Comparison of ENCODE assay signal across 8 mouse cellular contexts in the genomic region with DNA sequence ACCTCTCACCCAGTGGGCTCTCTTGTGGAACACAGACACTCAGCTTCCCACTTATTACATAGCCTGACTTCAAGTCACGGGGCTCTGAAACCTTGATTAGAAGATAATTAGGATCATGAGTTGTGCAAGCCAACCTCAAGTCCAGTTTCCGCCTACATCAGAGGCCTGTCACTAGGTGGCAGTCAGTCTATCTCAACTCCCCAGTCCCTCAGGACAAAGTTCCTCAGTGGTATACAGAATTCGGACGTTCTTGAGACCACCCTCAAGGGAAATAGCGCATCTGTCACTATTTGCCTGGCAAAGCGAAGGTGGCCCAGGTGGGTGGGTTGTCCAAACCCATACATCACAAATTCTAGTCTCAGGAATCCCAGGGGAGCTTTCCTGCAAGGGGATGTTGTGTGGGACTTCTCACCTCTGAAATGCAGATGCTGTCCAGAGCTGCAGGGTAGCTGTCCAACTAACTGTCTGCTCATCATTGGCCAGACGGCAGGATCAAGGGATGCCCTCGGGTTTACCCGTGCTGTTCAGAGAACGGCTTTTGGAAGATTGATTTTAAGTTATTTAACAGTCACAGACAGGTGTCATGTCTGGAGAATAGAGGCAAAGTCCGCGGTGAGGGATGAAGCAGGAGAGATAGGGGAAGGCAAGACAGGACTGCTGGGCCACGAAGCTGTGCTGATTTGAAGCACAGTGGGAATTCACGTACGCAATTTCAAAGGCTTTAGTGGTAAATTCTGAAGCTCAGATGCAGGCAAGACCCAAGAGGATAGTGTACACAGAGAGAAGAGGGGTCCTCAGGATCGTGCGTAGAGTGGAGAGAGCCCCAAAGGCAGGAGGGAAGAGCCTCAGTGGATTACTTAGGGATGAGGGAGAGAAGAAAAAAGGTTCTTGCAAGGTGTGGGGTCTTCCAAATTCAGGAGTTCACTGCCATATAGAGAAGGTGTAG. TPM values are rescaled to one million over a fixed set of nuclear protein-coding genes. Genes with fewer than 3 reads are reported as not detected.
DNase-seq lines count a peak whose midpoint lies in the region; ATAC-seq lines count a peak whose summit lies in the region.

No protein-coding gene starts in this region.

- H3K27me3 ChIP-seq in hindbrain, embryonic 13.5 days, result no peaks in the 10 kb centered on the region
- peaks cover 26% of the 10 kb centered on the region for H3K27me3 ChIP-seq in liver, embryonic 12.5 days (replicated peaks)

- no peaks in the 10 kb centered on the region for H3K9me3 ChIP-seq in hindbrain, embryonic 13.5 days
- no peaks in the 10 kb centered on the region for H3K9me3 ChIP-seq in liver, embryonic 12.5 days (replicated peaks)

- ATAC-seq in hindbrain, embryonic 13.5 days (ENCODE audit: low FRiP score), result 0 out of 2 replicates have a peak, but pooled peaks have one; percentile 2
- no peak for ATAC-seq in liver, embryonic 12.5 days
- ATAC-seq in frontal cortex, adult (ENCODE audit: low TSS enrichment), result no peak

- H3K36me3 ChIP-seq in hindbrain, embryonic 13.5 days, result peaks cover 21% of the 10 kb centered on the region
- H3K36me3 ChIP-seq in liver, embryonic 12.5 days, result peaks cover 8% of the 10 kb centered on the region

- H3K4me1 ChIP-seq in hindbrain, embryonic 13.5 days (replicated peaks), result peaks cover 46% of the 10 kb centered on the region
- H3K4me1 ChIP-seq in liver, embryonic 12.5 days, result peaks cover 33% of the 10 kb centered on the region

- peak overlapping the region; percentile 88 for H3K4me3 ChIP-seq in hindbrain, embryonic 13.5 days
- H3K4me3 ChIP-seq in liver, embryonic 12.5 days, result peak overlapping the region; percentile 95

- DNase-seq in 3T3-L1 (ENCODE audit: low read depth, low spot score), result peak; percentile 35
- peak; percentile 31 to 32 for DNase-seq in B cell, adult 2 months
- DNase-seq in embryo, embryonic 11 days, result peak; percentile 36
- DNase-seq in retina, embryonic 14.5 days (ENCODE audit: low spot score), result peak; percentile 61
- no peak for DNase-seq in left cerebral cortex, postnatal 14 days (ENCODE audit: low spot score in 2 of 2)

- intact Hi-C loops in left cerebral cortex, postnatal 14 days (cut with DNase I), result loop anchor here (5.0 kb wide), 2 partner anchors 142 to 157 kb away; partner anchors contain the start of gene Zhx3

- peak overlapping the region; percentile 94 for H3K4me2 ChIP-seq in hindbrain, embryonic 13.5 days
- peak overlapping the region; percentile 98 for H3K4me2 ChIP-seq in liver, embryonic 12.5 days

- 0 out of 2 replicates have a peak overlapping the region, but pooled peaks have one; percentile 99 for H3K27ac ChIP-seq in hindbrain, embryonic 13.5 days
- H3K27ac ChIP-seq in liver, embryonic 12.5 days, result no peak overlapping the region

- H3K9ac ChIP-seq in hindbrain, embryonic 13.5 days, result peak overlapping the region; percentile 99
- peak overlapping the region; percentile 83; the same call in 1 of the 2 replicates for H3K9ac ChIP-seq in liver, embryonic 12.5 days

- WGBS in hindbrain, embryonic 13.5 days, result 32% methylated on average over 17 of the region's 17 CpGs
- 23% methylated on average over 17 of the region's 17 CpGs for WGBS in liver, embryonic 12.5 days (ENCODE audit: insufficient replicate concordance)

RNA-seq across cellular contexts. Expression of gene Plcg1, which starts 1.0 kb away (rescaled TPM):
- 67.9 and 68.8 TPM in 2 replicates for polyA plus RNA-seq in hindbrain, embryonic 13.5 days (2015; fragmentation: Nextera tagmentation; extraction: Ambion mirVana)
- polyA plus RNA-seq in liver, embryonic 12.5 days (2016; fragmentation: Nextera tagmentation; extraction: Ambion mirVana), result 11.7 and 16.0 TPM in 2 replicates
- total RNA-seq in left cerebral cortex, postnatal 14 days (2021), result 100 to 1,000 TPM; 113 to 115 TPM

Comparison
In these comparisons a context has a peak if more than half of its experiments do, and no peak if none do; other contexts are left out.
1. DNase-seq: peak in 3T3-L1 (single experiment), B cell, adult 2 months (2 of 2), embryo, embryonic 11 days (single experiment) and retina, embryonic 14.5 days (single experiment); none in left cerebral cortex, postnatal 14 days (0 of 2).